Comparison of ENCODE assay signal across 8 mouse cellular contexts in the genomic region with DNA sequence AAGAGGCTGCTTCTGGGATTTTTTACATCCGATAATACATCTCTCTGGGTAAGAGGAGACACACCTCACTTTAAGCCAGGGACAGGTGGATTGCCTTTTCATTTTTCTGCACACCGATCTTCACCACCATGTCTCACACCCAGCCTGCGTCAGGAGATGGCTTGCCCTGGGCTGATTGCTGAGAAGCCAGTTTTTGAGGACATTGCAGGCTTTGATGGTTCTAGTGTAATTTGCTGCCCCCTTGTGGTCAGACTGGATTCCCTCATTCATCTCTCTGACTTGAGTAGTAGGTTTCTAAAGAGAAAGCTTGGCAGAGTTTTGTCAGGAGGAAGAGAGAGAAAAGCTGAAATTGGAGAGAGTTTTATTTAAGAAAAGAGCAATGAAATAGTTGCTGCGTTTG. TPM values are rescaled to one million over a fixed set of nuclear protein-coding genes. Genes with fewer than 3 reads are reported as not detected.
DNase-seq lines count a peak whose midpoint lies in the region; ATAC-seq and TF ChIP-seq lines count a peak whose summit lies in the region.

No protein-coding gene starts in this region.

- no peaks in the 10 kb centered on the region for H3K9me3 ChIP-seq in heart, embryonic 12.5 days (replicated peaks)
- no peaks in the 10 kb centered on the region for H3K9me3 ChIP-seq in intestine, embryonic 16.5 days (ENCODE audit: control insufficient read depth, low read length)
- no peaks in the 10 kb centered on the region for H3K9me3 ChIP-seq in midbrain, embryonic 14.5 days (ENCODE audit: control insufficient read depth, low read length)

- no peak for ATAC-seq in heart, embryonic 12.5 days (ENCODE audit: insufficient number of reproducible peaks, low FRiP score)
- peak; percentile 61 for ATAC-seq in intestine, embryonic 16.5 days
- ATAC-seq in midbrain, embryonic 14.5 days (ENCODE audit: low FRiP score, low TSS enrichment): no peak

- no peak overlapping the region for H3K27ac ChIP-seq in heart, embryonic 12.5 days (ENCODE audit: poor library complexity, severe bottlenecking)
- no peak overlapping the region for H3K27ac ChIP-seq in intestine, embryonic 16.5 days (ENCODE audit: low read length)
- H3K27ac ChIP-seq in midbrain, embryonic 14.5 days (replicated peaks; ENCODE audit: low read depth, low read length): no peak overlapping the region
- no peak overlapping the region for H3K27ac ChIP-seq in spleen, adult 2 months (ENCODE audit: insufficient read depth, low read length)

- no peak overlapping the region for H3K4me3 ChIP-seq in heart, embryonic 12.5 days
- H3K4me3 ChIP-seq in intestine, embryonic 16.5 days (ENCODE audit: low read length): no peak overlapping the region
- H3K4me3 ChIP-seq in midbrain, embryonic 14.5 days (replicated peaks; ENCODE audit: low read depth, low read length): no peak overlapping the region
- no peak overlapping the region for H3K4me3 ChIP-seq in spleen, adult 2 months (ENCODE audit: extremely low read depth, insufficient read depth, insufficient read length)

- H3K36me3 ChIP-seq in heart, embryonic 12.5 days: no peaks in the 10 kb centered on the region
- H3K36me3 ChIP-seq in intestine, embryonic 16.5 days (ENCODE audit: control insufficient read depth, insufficient read depth, low read length): no peaks in the 10 kb centered on the region
- no peaks in the 10 kb centered on the region for H3K36me3 ChIP-seq in midbrain, embryonic 14.5 days (ENCODE audit: control insufficient read depth, insufficient read depth, low read length)
- no peaks in the 10 kb centered on the region for H3K36me3 ChIP-seq in spleen, adult 2 months (ENCODE audit: control insufficient read depth, insufficient read depth, low read length)

- no peak for TF ChIP-seq POLR2A in spleen, adult 2 months (IDR thresholded peaks at IDR 0.05; ENCODE audit: low read depth, low read length)

- H3K27me3 ChIP-seq in heart, embryonic 12.5 days (replicated peaks): no peaks in the 10 kb centered on the region; the same call in 1 of the 2 replicates
- H3K27me3 ChIP-seq in intestine, embryonic 16.5 days (replicated peaks; ENCODE audit: control insufficient read depth, insufficient read depth, low read length): no peaks in the 10 kb centered on the region
- no peaks in the 10 kb centered on the region for H3K27me3 ChIP-seq in midbrain, embryonic 14.5 days (ENCODE audit: control insufficient read depth, insufficient read depth, low read length)
- no peaks in the 10 kb centered on the region for H3K27me3 ChIP-seq in spleen, adult 2 months (ENCODE audit: control insufficient read depth, insufficient read depth, low read length)

- no peak overlapping the region for H3K9ac ChIP-seq in heart, embryonic 12.5 days
- no peak overlapping the region for H3K9ac ChIP-seq in intestine, embryonic 16.5 days (ENCODE audit: low read depth, low read length)
- H3K9ac ChIP-seq in midbrain, embryonic 14.5 days (replicated peaks; ENCODE audit: low read length): no peak overlapping the region

- peak; percentile 75 to 88 for DNase-seq in heart, adult 18-20 months
- DNase-seq in cerebellum, postnatal 25 days: peak; percentile 75 to 85
- DNase-seq in frontal cortex, postnatal 36 days (ENCODE audit: low spot score in 2 of 2): peak; percentile 78 to 91
- DNase-seq in left cerebral cortex, postnatal 14 days (ENCODE audit: low spot score in 2 of 2): peak; percentile 90 to 92
- peak; percentile 95 for DNase-seq in midbrain, embryonic 14.5 days
- peak; percentile 64 for DNase-seq in spleen, adult 2 months (ENCODE audit: low read depth in 1 of 2, low spot score in 2 of 2)

- TF ChIP-seq CTCF in spleen, adult 2 months (IDR thresholded peaks at IDR 0.05; ENCODE audit: extremely low read depth, insufficient read depth, insufficient read length, insufficient replicate concordance): peak; percentile 68; the same call in 1 of the 2 replicates

- 32% methylated on average over 4 of the region's 4 CpGs for WGBS in heart, embryonic 12.5 days
- 31% methylated on average over 4 of the region's 4 CpGs for WGBS in intestine, embryonic 16.5 days
- 33% methylated on average over 4 of the region's 4 CpGs for WGBS in midbrain, embryonic 14.5 days
- 28% methylated on average over 4 of the region's 4 CpGs for WGBS in spleen, adult 2 months

- H3K4me1 ChIP-seq in heart, embryonic 12.5 days (replicated peaks): no peaks in the 10 kb centered on the region
- H3K4me1 ChIP-seq in intestine, embryonic 16.5 days (ENCODE audit: control insufficient read depth, insufficient read depth, low read length): 0 out of 2 replicates have a peak, but pooled peaks cover 3% of the 10 kb centered on the region
- H3K4me1 ChIP-seq in midbrain, embryonic 14.5 days (ENCODE audit: control insufficient read depth, insufficient read depth, low read length): no peaks in the 10 kb centered on the region
- no peaks in the 10 kb centered on the region for H3K4me1 ChIP-seq in spleen, adult 2 months (ENCODE audit: control insufficient read depth, insufficient read depth, insufficient read length)

- intact Hi-C loops in left cerebral cortex, postnatal 14 days (cut with DNase I): loop anchor here (1.0 to 10.0 kb wide), 3 partner anchors 115 to 448 kb away; partner anchors contain the start of gene Ppp2r1b

- H3K4me2 ChIP-seq in heart, embryonic 12.5 days: no peak overlapping the region
- no peak overlapping the region for H3K4me2 ChIP-seq in intestine, embryonic 16.5 days (ENCODE audit: low read depth, low read length)
- H3K4me2 ChIP-seq in midbrain, embryonic 14.5 days (ENCODE audit: low read length): no peak overlapping the region

RNA-seq across cellular contexts. Expression of gene Colca2, which starts 14.3 kb away (rescaled TPM):
- 1 to 10 TPM; 1.3 to 2.0 TPM for total RNA-seq in heart, adult 18-20 months (2021)
- 3.0 and 4.9 TPM in 2 replicates for polyA plus RNA-seq in heart, embryonic 12.5 days (2016; fragmentation: Nextera tagmentation; extraction: Ambion mirVana)
- polyA plus RNA-seq in intestine, embryonic 16.5 days (2015; fragmentation: Nextera tagmentation; extraction: Ambion mirVana): 1.4 and 2.1 TPM in 2 replicates
- 1 to 10 TPM; 1.3 TPM for total RNA-seq in left cerebral cortex, postnatal 14 days (2021)
- polyA plus RNA-seq in midbrain, embryonic 14.5 days (2014; fragmentation: Nextera tagmentation; extraction: Ambion mirVana): 0.46 and 0.89 TPM in 2 replicates
- 0.46 and 0.83 TPM in 2 replicates for polyA plus RNA-seq in spleen, adult 2 months (2012; rRNA removed)

RNA-seq across cellular contexts. Expression of gene 1810046K07Rik, which starts 36.0 kb away (rescaled TPM):
- total RNA-seq in heart, adult 18-20 months (2021): not detected
- polyA plus RNA-seq in heart, embryonic 12.5 days (2016; fragmentation: Nextera tagmentation; extraction: Ambion mirVana): not detected in 2 replicates
- polyA plus RNA-seq in intestine, embryonic 16.5 days (2015; fragmentation: Nextera tagmentation; extraction: Ambion mirVana): 0.18 TPM in 1 of 2 replicates, not detected in the other
- total RNA-seq in left cerebral cortex, postnatal 14 days (2021): not detected
- polyA plus RNA-seq in midbrain, embryonic 14.5 days (2014; fragmentation: Nextera tagmentation; extraction: Ambion mirVana): not detected in 2 replicates
- polyA plus RNA-seq in spleen, adult 2 months (2012; rRNA removed): 7.4 and 16.4 TPM in 2 replicates
